Mouse (Mus musculus): ENCODE results near the gene Vwa8. TPM values are rescaled to one million over a fixed set of nuclear protein-coding genes. Genes with fewer than 3 reads are reported as not detected.

The Vwa8 gene
- total RNA-seq, 1 experiment, result 9.8 TPM

DNA sequence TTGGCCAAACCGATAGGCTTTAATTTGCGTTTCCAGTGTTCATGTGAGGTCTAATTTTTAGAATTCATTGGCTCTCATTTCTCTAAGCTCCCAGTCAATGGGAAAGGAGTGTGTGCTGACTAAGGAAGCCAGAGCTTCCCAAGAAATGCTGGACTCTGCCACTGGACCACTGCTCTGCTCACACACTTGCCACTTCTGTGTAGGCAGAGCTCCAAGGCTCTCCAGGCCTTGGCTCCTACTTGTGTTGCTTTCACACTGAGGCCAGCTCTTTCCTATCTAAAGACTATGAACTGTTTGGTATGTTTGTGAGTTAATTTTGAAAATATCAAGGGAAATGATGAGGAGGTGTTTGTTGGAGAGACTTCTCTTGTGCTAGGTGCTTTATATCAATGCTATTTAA, 67.8 kb downstream of the Vwa8 start:
- H3K9me3 ChIP-seq (ENCODE audit: control insufficient read depth, insufficient read depth, low read depth, low read length), result no peaks in the 10 kb centered on the region
- in situ Hi-C loops (cut with MboI; ENCODE audit: low sequenced_read_pairs in 2 of 2, unreplicated experiment in 2 of 2), result no loop called here
- H3K9ac ChIP-seq (ENCODE audit: insufficient read depth, low read depth, low read length, poor library complexity, severe bottlenecking), result no peak overlapping the region
- no peak overlapping the region for H3K4me3 ChIP-seq (ENCODE audit: insufficient read depth in 1 of 2, low read depth in 1 of 2, low read length in 2 of 2, poor library complexity in 1 of 2, severe bottlenecking in 1 of 2)
- 0 out of 2 replicates have a peak, but pooled peaks cover 3% of the 10 kb centered on the region for H3K36me3 ChIP-seq (ENCODE audit: control insufficient read depth, insufficient read depth, low read length, poor library complexity, severe bottlenecking)
- TF ChIP-seq CHD2 (IDR thresholded peaks at IDR 0.05; ENCODE audit: low read depth, low read length), result no peak
- TF ChIP-seq MAFK (IDR thresholded peaks at IDR 0.05; ENCODE audit: insufficient read depth, low read depth, low read length), result no peak
- no peak for TF ChIP-seq ZC3H11A (IDR thresholded peaks at IDR 0.05; ENCODE audit: borderline replicate concordance, low read depth, low read length)
- no peak for TF ChIP-seq ZNF384 (IDR thresholded peaks at IDR 0.05; ENCODE audit: low read depth, low read length)
- no peak for TF ChIP-seq HCFC1 (IDR thresholded peaks at IDR 0.05; ENCODE audit: borderline replicate concordance, insufficient read depth, low read length)
- no peak for DNase-seq (ENCODE audit: low read depth, low spot score)
- H3K4me1 ChIP-seq (ENCODE audit: control insufficient read depth in 2 of 2, insufficient read depth in 2 of 2, low read length in 2 of 2, poor library complexity in 1 of 2), result no peaks in the 10 kb centered on the region
- H3K27ac ChIP-seq (ENCODE audit: insufficient read depth, low read depth, low read length, poor library complexity, severe bottlenecking), result no peak overlapping the region

DNA sequence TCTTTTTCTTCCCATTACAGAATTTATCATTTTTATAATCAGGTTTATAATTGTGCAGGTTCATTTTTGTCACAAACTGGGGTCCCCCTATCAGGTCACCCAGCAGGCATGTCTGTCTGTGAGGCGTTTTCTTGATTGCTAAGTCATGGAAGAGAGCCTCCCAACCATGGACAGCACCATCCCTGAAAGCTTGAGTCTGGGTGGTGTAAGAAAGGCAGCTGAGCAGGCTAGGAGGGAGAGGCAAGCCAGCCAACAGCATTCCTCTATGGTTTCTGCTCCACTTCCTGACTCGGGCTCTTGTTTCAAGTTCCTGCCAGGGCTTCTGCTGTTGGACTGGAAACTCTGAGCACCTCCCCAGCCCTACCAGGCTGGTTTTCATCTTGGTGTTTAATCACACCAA, 72.4 kb downstream of the Vwa8 start:
- H3K27ac ChIP-seq (ENCODE audit: insufficient read depth, low read depth, low read length, poor library complexity, severe bottlenecking), result no peak overlapping the region
- H3K9me3 ChIP-seq (ENCODE audit: control insufficient read depth, insufficient read depth, low read depth, low read length), result no peaks in the 10 kb centered on the region
- in situ Hi-C loops (cut with MboI; ENCODE audit: low sequenced_read_pairs in 2 of 2, unreplicated experiment in 2 of 2), result no loop called here
- no peaks in the 10 kb centered on the region for H3K4me1 ChIP-seq (ENCODE audit: control insufficient read depth in 2 of 2, insufficient read depth in 2 of 2, low read length in 2 of 2, poor library complexity in 1 of 2)
- no peak overlapping the region for H3K4me3 ChIP-seq (ENCODE audit: insufficient read depth in 1 of 2, low read depth in 1 of 2, low read length in 2 of 2, poor library complexity in 1 of 2, severe bottlenecking in 1 of 2)
- no peak overlapping the region for H3K9ac ChIP-seq (ENCODE audit: insufficient read depth, low read depth, low read length, poor library complexity, severe bottlenecking)
- DNase-seq (ENCODE audit: low read depth, low spot score), result peak; percentile 9
- TF ChIP-seq ZNF384 (IDR thresholded peaks at IDR 0.05; ENCODE audit: low read depth, low read length) (no peak), MAFK (IDR thresholded peaks at IDR 0.05; ENCODE audit: insufficient read depth, low read depth, low read length) (0 out of 2 replicates have a peak, but pooled peaks have one; percentile 52)
- peaks cover 2% of the 10 kb centered on the region; the same call in 1 of the 2 replicates for H3K36me3 ChIP-seq (ENCODE audit: control insufficient read depth, insufficient read depth, low read length, poor library complexity, severe bottlenecking)

DNA sequence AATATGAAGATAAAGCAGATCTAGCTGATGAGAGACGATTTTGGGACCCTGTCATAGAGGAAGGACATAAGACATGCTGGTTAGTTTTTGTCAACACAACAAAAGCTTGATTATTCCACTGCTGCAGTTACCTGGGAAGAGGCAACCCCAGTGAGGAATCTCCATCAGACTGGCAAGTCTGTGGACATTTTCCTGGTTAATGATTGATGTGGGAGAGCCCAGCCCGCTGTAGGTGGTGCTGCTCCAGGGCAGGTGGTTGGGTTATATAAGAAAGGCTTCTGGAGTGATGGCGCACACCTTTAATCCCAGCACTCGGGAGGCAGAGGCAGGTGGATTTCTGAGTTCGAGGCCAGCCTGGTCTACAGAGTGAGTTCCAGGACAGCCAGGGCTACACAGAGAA, 74.8 kb downstream of the Vwa8 start:
- Histone ChIP-seq H3K4me3 (ENCODE audit: insufficient read depth in 1 of 2, low read depth in 1 of 2, low read length in 2 of 2, poor library complexity in 1 of 2, severe bottlenecking in 1 of 2) (no peak overlapping the region), H3K36me3 (ENCODE audit: control insufficient read depth, insufficient read depth, low read length, poor library complexity, severe bottlenecking) (peaks cover 2% of the 10 kb centered on the region; the same call in 1 of the 2 replicates), H3K9me3 (ENCODE audit: control insufficient read depth, insufficient read depth, low read depth, low read length) (no peaks in the 10 kb centered on the region), H3K27ac (ENCODE audit: insufficient read depth, low read depth, low read length, poor library complexity, severe bottlenecking) (no peak overlapping the region), H3K9ac (ENCODE audit: insufficient read depth, low read depth, low read length, poor library complexity, severe bottlenecking) (no peak overlapping the region), H3K4me1 (ENCODE audit: control insufficient read depth in 2 of 2, insufficient read depth in 2 of 2, low read length in 2 of 2, poor library complexity in 1 of 2) (no peaks in the 10 kb centered on the region)
- TF ChIP-seq CHD2 (IDR thresholded peaks at IDR 0.05; ENCODE audit: low read depth, low read length) (no peak), ZNF384 (IDR thresholded peaks at IDR 0.05; ENCODE audit: low read depth, low read length) (no peak), HCFC1 (IDR thresholded peaks at IDR 0.05; ENCODE audit: borderline replicate concordance, insufficient read depth, low read length) (no peak), ZC3H11A (IDR thresholded peaks at IDR 0.05; ENCODE audit: borderline replicate concordance, low read depth, low read length) (no peak), MAFK (IDR thresholded peaks at IDR 0.05; ENCODE audit: insufficient read depth, low read depth, low read length) (no peak)
- in situ Hi-C loops (cut with MboI; ENCODE audit: low sequenced_read_pairs in 2 of 2, unreplicated experiment in 2 of 2), result no loop called here
- DNase-seq (ENCODE audit: low read depth, low spot score), result no peak

DNA sequence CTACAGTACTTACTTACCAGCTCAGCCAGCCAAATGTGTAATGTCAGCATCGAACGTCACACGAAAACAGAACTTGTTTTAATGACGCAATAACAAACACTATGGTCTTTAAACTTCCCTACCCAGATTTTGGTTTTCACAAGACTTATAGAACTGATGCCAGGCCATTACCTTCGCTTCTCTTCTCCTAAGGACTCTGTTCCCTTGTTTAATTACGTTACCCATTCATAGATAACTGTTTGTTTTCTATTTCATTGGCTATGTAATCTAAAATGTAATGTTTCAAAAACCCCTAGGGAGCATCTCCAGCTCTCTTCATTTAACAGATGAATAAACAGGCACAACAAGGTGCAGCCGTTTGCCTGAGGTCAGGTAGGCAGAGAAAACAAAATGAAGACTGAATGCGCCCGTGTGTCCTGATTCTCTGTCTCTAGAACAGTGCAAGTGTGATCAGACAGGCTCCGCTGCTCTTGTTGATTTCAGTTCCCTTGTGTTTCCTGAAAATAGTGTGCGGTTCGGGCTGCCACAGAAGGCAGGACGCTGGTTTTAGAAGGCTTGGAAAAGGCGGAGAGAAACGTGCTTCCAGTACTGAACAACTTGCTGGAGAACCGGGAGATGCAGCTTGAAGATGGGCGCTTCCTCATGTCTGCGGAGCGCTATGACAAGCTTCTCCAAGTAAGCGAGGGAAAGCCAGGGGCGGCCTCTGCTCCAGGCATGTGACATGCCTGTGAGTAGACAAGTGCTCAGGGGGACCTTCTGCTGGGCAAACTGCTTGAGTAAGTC, 76.1 kb downstream of the Vwa8 start:
- in situ Hi-C loops (cut with MboI; ENCODE audit: low sequenced_read_pairs in 2 of 2, unreplicated experiment in 2 of 2), result no loop called here
- Histone ChIP-seq H3K9me3 (ENCODE audit: control insufficient read depth, insufficient read depth, low read depth, low read length) (no peaks in the 10 kb centered on the region), H3K4me1 (ENCODE audit: control insufficient read depth in 2 of 2, insufficient read depth in 2 of 2, low read length in 2 of 2, poor library complexity in 1 of 2) (no peaks in the 10 kb centered on the region), H3K9ac (ENCODE audit: insufficient read depth, low read depth, low read length, poor library complexity, severe bottlenecking) (no peak overlapping the region), H3K36me3 (ENCODE audit: control insufficient read depth, insufficient read depth, low read length, poor library complexity, severe bottlenecking) (peaks cover 2% of the 10 kb centered on the region; the same call in 1 of the 2 replicates), H3K27ac (ENCODE audit: insufficient read depth, low read depth, low read length, poor library complexity, severe bottlenecking) (no peak overlapping the region), H3K4me3 (ENCODE audit: insufficient read depth in 1 of 2, low read depth in 1 of 2, low read length in 2 of 2, poor library complexity in 1 of 2, severe bottlenecking in 1 of 2) (no peak overlapping the region)
- DNase-seq (ENCODE audit: low read depth, low spot score), result no peak
- TF ChIP-seq MAFK (IDR thresholded peaks at IDR 0.05; ENCODE audit: insufficient read depth, low read depth, low read length), result no peak
- TF ChIP-seq ZNF384 (IDR thresholded peaks at IDR 0.05; ENCODE audit: low read depth, low read length), result no peak
- TF ChIP-seq CHD2 (IDR thresholded peaks at IDR 0.05; ENCODE audit: low read depth, low read length), result no peak
- no peak for TF ChIP-seq ZC3H11A (IDR thresholded peaks at IDR 0.05; ENCODE audit: borderline replicate concordance, low read depth, low read length)
- no peak for TF ChIP-seq HCFC1 (IDR thresholded peaks at IDR 0.05; ENCODE audit: borderline replicate concordance, insufficient read depth, low read length)

All from ES-E14 (cell line).